Mouse (Mus musculus) megakaryocyte progenitor cell, adult 5-6 weeks (primary cell): ENCODE data around the gene Calhm1. TPM values are rescaled to one million over a fixed set of nuclear protein-coding genes. Genes with fewer than 3 reads are reported as not detected.
A peak's percentile ranks its signal among the peaks of the same experiment; 100 is the strongest.

Source experiments
- ATAC-seq: replicated peaks from 2 replicates; pipeline ENCODE4 v1.8.0; 2016; ENCODE audit warnings: mild to moderate bottlenecking, moderate TSS enrichment, inconsistent platforms; ENCODE audit not compliant: poor library complexity
- total RNA-seq, 2 experiments: library from RNA; stranded (forward) in 1 of 2; stranded (reverse) in 1 of 2; fragments of 157-497, 149-512 nt in 1 of 2; fragments of 200-1000 nt in 1 of 2; gene quantifications; 2 replicates each; pipeline versions ENCODE4 v1.2.3 to v1.2.4; 2015 to 2017

Calhm1 gene
- total RNA-seq (2015) (not detected in 2 replicates), total RNA-seq (2017) (not detected in 2 replicates)

GRCm38 (mm10) chr19:47144154-47144553 is at the start of gene Calhm1:
Gene Calhm1, minus strand, starts transcription at chr19:47144254.
- no peak for ATAC-seq

DNA sequence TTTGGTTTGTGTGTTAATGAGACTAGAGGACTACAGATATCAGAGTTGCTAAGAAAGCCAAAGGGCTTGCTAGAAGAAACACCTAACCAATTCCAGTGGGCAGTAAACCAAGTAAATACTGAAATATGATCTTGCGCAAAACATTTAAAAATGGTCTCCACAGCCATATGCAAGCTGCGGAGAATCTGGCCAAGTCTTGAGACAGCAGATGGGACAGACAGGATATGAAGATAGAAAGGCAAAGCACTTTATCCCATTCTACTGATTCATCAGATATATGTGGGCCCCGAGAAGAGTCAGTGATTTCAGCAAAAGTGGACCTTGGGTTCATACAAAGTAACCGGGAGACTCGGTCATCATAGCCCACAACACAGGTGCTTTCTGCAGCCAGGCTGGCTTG is 48.1 kb upstream of the Calhm1 start:
- no peak for ATAC-seq

DNA sequence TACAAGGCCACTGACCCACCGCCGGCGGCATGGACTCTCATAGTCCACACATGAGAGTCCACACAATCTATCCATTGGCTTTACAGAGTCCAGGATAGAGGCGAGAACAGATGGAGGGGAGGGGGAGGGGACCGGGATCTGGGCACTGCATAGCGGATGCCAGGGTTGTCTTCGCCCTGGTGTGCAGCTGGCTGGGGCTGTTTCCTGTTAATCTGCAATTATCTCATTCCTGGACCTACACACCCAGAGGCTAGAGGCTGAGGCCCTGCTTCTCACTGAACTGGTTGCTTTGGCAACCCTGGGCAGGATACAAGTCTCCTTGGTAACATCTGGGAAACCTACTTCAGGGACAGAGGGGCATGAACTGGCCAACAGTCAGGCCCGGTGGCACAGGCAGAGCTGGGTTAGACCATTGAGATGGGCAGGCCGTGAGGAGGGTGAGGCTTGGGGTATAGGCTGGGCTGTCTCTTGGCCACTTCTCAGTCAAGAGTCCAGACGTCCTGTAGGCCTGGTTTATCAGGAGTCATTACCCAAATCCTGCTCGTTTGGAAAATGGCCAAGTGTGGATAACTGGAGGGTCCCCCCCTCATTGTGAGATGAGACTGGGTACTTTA is 44.6 kb upstream of the Calhm1 start:
- no peak for ATAC-seq

GRCm38 (mm10) chr19:47186514-47187275 is 42.6 kb upstream of the Calhm1 start:
- ATAC-seq = no peak

DNA sequence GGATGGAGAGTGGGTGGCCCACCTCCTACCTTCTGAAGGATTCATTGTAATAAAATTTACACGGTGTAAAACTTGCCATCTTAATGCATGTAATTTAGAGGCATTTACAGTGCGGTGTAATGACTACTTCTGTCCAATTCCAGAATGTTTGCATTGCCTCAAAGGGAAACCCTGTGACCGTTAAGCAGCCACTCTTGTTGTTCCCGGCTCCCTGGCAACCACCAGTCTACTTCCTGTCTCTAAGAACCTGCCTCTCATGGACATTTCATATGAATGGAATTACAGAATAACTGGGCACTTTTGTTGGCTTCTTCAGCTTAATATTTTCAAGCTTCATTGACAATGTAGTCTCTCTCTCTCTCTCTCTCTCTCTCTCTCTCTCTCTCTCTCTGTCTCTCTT is 40.7 kb upstream of the Calhm1 start:
- ATAC-seq = no peak

DNA sequence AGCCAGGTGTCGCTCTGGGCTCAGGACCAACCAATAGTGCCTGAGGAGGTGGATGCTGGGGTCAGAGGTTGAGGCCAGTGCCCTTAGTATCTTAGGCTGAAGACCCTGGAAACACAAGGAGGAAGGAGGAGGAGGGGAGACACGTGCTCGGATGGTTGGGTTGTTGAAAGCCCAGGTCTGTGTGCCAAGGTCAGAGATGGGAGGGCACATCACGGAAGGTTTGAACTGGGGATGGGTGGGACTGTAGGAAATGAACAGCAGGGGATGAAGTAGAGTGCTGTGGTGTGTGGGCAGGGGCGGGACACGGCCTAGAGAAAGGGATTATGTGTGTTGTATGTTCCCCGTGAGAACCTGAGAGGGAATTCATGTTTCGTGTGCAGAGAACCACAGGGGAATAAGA is 40.2 kb upstream of the Calhm1 start:
- no peak for ATAC-seq

- no peak for ATAC-seq
Measured at GRCm38 (mm10) chr19:47180011-47180410, 36.0 kb upstream of the Calhm1 start.

DNA sequence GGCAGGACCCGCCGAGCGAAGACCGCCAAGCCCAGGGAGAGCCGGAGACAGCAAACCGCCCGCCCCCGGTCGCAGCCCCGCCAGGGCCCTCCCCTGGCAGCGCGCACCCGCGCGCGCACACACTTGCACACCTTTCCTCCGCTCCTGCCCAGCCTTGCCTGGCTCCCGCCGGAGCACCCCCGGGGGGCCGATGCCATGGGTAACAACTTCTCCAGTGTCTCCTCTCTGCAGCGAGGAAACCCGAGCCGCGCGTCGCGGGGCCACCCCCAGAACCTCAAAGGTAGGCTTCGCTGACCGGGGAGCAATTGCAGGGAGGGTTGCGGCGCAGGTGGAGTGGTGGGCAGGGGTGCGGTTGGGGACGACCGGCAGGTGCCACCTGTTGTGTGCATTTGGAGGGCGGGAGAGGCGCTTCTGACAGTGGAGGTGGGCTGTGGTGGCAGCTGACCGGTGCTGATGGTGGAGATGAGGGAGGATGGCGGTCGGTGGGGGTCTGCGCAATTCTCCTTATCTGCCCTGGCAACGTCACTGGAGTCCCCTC is 35.3 kb upstream of the Calhm1 start:
- ATAC-seq = no peak

DNA sequence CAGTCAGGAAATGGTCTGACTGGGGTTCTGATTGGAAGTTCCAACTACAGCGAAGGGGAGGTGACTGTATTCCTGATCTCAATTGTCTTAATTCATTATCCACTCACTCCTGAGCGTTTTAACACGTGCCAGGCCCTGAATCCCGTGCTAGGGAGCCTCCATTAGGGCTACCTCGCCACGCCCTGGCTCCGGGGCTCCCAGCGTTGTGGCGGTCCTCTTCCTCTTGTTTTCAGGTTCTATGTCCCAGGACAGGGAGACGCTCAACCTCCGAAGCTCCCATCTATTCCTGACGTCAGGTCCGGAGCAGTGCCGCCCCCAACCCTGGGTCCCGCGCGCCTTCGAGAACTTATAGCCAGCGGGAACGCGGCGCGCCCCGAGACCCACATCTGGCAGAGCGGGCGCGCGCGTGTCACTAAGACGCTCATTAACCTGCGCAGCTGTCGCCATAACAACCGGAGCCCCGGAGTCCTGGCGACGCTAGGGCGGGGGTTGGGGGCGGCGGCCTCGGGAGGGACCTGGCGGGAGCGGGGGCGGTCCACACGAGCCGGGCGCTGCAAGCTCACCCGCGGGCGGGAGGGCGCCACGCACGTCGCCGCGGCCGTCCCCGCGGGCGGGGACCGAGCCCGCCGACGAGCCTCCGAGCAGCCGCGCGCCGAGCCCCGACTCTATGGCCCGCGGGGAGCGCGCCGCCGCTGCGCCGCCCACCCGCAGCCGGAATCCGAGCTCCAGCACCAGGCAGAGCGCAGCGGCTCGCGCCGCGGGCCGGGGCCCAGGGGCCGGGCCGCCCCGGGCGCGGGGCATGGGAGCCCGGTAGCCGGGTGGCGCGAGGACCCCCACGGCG is 34.6 kb upstream of the Calhm1 start, which contains the start of gene Neurl1a:
Gene Neurl1a (plus strand): TSS at position 390 of the 841 bp plus-strand sequence.
- ATAC-seq = peak; percentile 18; the same call in 1 of the 2 replicates

GRCm38 (mm10) chr19:47178001-47178400 is 33.9 kb upstream of the Calhm1 start:
- ATAC-seq = peak; percentile 59

GRCm38 (mm10) chr19:47176916-47177505 is 33.0 kb upstream of the Calhm1 start:
- ATAC-seq = no peak

DNA sequence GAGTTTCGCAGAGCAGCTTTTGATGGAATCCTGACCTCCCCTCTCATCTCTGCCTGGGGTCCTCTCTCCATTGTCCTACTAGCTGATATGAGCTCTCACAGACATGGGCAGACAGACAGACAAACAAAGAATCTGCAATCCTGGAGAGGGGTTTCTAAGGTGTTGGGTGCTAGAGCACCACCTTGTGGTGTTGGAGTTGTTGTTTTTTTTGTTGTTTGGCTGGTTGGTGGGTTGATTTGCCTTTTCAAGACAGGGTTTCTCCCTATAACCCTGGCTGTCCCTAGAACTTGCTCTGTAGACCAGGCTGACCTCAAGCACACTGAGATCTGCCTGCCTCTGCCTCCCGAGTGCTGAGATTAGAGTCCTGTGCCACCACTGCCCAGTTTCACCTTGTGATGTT is 31.4 kb upstream of the Calhm1 start:
- no peak for ATAC-seq

GRCm38 (mm10) chr19:47174515-47174914 is 30.5 kb upstream of the Calhm1 start:
- peak; percentile 63 for ATAC-seq

DNA sequence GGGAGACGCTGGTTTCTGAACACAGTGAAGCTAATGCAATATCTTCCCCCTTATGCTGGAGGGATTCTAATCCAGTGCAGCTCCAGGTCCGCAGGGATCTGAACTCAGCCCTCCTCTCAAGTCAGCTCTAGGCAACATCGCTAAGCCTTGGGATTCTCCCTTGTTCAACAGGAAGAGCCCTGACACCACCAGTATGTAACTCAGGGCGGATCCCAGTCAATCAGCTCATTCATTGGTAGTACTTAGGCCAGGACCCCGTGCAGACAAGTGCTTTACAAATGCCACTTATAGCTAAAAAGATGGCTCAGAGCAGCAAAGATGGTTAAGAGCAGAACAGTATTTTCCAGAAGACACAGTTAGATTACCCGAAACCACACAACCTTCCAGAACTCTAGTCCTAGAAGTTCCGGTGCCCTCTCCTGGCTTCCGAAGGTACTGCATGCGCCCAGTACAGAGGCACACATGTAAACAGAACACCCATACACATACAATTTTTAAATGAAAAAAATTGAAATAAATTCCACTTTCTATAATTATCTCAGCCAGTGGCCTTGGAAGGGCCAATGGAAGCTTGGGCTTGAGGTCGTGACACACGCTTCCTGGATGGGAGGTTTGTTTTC is 24.8 kb upstream of the Calhm1 start:
- ATAC-seq = peak; percentile 87

DNA sequence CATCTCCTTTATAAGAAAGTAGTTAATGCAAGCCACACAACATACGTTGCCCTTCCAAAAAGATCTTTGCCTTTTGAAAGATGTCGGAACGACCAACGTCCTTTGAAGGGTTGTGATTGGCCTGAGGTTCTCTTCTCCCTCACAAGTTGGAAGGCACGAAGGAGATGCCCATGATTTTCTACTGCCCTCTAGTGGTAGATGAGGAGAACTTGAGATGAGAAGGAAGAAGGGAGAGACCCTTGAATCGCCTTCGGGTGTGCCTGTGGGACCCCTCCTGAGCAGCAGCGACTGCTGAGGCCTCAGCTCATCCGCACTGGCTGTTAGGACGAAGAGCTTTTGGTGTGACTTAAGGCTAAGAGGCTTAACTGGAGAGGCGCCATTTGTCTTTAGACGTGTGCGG is 24.2 kb upstream of the Calhm1 start:
- ATAC-seq = peak; percentile 93

DNA sequence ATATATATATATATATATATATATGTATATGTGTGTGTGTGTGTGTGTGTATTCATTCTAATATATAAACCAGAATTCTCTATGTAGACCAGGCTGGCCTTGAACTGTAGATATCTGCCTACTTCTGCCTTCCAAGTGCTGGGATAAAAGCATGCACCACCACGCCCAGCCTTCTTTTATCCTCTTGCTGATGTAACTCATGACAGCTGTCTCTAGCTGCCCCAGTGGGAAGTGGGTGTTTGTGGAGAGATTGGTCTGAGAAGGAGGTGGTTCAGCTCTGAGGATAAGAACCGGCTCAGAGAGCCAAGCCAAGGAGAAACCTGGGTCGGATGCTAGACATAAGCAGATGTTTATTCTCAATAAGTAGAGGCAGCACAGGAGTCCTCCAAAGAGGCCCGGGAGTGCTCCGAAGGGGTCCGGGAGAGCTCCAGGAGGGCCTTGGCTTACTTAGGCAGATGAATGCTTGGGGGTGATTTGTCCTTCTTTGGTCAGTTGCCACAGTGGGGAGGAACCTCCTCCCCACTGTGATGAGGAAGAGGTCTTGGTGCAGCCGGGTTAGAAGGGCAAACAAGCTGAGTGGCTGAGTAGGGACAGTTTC is 23.7 kb upstream of the Calhm1 start:
- 0 out of 2 replicates have a peak, but pooled peaks have one; percentile 3 for ATAC-seq

DNA sequence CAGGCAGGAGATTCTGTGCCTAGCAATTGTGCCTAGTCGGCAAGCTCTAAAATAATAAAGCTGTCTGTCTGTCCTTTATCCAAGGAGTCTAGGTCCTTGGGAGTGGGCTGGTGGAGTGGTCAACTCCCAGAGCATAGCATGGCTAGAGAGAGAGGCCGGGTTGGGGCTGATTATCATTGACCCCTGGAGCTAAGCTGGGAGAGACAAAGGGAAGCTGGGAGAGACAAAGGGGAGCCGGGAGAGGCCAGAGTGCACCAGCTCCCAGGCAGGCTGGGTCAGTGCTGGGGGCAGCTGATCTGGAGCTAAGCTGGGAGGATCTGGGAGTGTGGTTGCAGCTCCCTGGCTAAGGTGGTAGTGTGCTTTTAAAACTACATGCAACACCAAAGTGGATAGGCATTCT is 22.7 kb upstream of the Calhm1 start:
- no peak for ATAC-seq

- no peak for ATAC-seq
Measured at GRCm38 (mm10) chr19:47163176-47163744, 19.2 kb upstream of the Calhm1 start.

- no peak for ATAC-seq
Measured at GRCm38 (mm10) chr19:47161669-47162068, 17.6 kb upstream of the Calhm1 start.

DNA sequence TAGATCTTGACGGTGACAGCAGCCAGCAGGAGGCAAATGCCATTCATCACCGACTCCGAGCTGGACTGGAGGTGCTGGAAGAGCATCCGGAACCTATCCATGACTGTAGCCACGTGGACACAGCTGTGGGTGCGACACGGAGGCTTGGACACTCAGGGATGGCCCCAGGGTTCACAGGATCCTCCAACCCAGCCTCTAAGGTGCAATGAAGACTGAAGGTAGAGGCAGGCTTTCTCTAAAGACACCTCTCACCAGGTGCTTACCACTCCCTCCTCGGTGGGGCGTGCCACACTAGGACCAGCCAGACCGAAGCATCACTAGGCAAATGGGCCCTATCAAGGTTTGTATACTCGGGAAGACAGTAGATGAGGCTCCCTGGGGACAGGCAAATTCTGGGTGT is 13.6 kb upstream of the Calhm1 start, which contains the start of gene Calhm3:
Gene Calhm3 (minus strand): TSS at position 101 of the 400 bp plus-strand sequence.
- no peak for ATAC-seq
